Mouse (Mus musculus) MEL (cell line): Measurements from ENCODE around the gene Zfp493. TPM values are rescaled to one million over a fixed set of nuclear protein-coding genes. Genes with fewer than 3 reads are reported as not detected.
"Not testable (repeated sequence)": the region's sequence is repeated elsewhere in the genome, so short reads cannot be mapped to it uniquely, and the experiment has no call there.

Experiments used
- DNase-seq: peaks from one replicate; pipeline ENCODE4 v3.0.0; 2011; ENCODE audit warnings: low read depth, low spot score
- H3K27ac ChIP-seq: 2 replicates; pipeline ENCODE4 v1.5.1; 2012; ENCODE audit warnings: low read depth, mild to moderate bottlenecking, control low read depth, low read length, moderate library complexity; ENCODE audit not compliant: control insufficient read depth
- H3K27me3 ChIP-seq, 2 experiments: fragments of 150-350 bp in 1 of 2; sonication (generic) in 1 of 2; 2 replicates each; pipeline ENCODE4 v1.6.1; 2012; ENCODE audit warnings: low read length in 2 of 2, mild to moderate bottlenecking in 2 of 2, improper control_type of control experiment in 1 of 2, moderate library complexity in 1 of 2; ENCODE audit not compliant: insufficient read depth in 2 of 2, control insufficient read depth in 1 of 2
- H3K36me3 ChIP-seq, 2 experiments: 2 replicates each; pipeline ENCODE4 v1.6.1; 2012 to 2014; ENCODE audit warnings: low read length in 2 of 2, improper control_type of control experiment in 1 of 2, inconsistent platforms in 1 of 2, mild to moderate bottlenecking in 1 of 2; ENCODE audit not compliant: insufficient read depth in 2 of 2, control insufficient read depth in 1 of 2
- H3K4me1 ChIP-seq, 2 experiments: fragments of 150-350 bp in 1 of 2; sonication (generic) in 1 of 2; 2 replicates each; pipeline ENCODE4 v1.6.1; 2012; ENCODE audit warnings: low read length in 2 of 2, improper control_type of control experiment in 1 of 2, mild to moderate bottlenecking in 1 of 2; ENCODE audit not compliant: insufficient read depth in 2 of 2, control insufficient read depth in 1 of 2
- H3K4me3 ChIP-seq, 2 experiments: fragments of 150-350 bp in 1 of 2; sonication (generic) in 1 of 2; 2 replicates each; pipeline ENCODE4 v1.5.1; 2012; ENCODE audit warnings: low read depth in 2 of 2, low read length in 2 of 2, mild to moderate bottlenecking in 2 of 2, moderate library complexity in 2 of 2, control low read depth in 1 of 2, improper control_type of control experiment in 1 of 2; ENCODE audit not compliant: control insufficient read depth in 1 of 2, insufficient read depth in 1 of 2
- H3K79me2 ChIP-seq: 2 replicates; pipeline ENCODE4 v1.6.1; 2012; ENCODE audit warnings: mild to moderate bottlenecking, low read length, moderate library complexity; ENCODE audit not compliant: control insufficient read depth, poor library complexity, insufficient read depth
- H3K9ac ChIP-seq: 2 replicates; pipeline ENCODE4 v1.6.1; 2012; ENCODE audit warnings: low read depth, mild to moderate bottlenecking, control low read depth, low read length, moderate library complexity; ENCODE audit not compliant: control insufficient read depth, poor library complexity, severe bottlenecking
- H3K9me3 ChIP-seq: fragments of 150-350 bp; sonication (generic); replicated peaks from 2 replicates; pipeline ENCODE4 v1.6.1; 2012; ENCODE audit warnings: mild to moderate bottlenecking, low read length, improper control_type of control experiment, moderate library complexity; ENCODE audit not compliant: insufficient read depth
- CHD1 ChIP-seq: IDR thresholded peaks from 2 replicates; pipeline ENCODE4 v1.6.1; 2012; ENCODE audit warnings: low read depth, mild to moderate bottlenecking, inconsistent platforms, low read length, improper control_type of control experiment
- CTCF ChIP-seq, 3 experiments: IDR thresholded peaks in 2 of 3; conservative IDR thresholded peaks in 1 of 3; 2 replicates each; pipeline ENCODE4 v1.5.1; 2011 to 2012; ENCODE audit warnings: low read length in 3 of 3, low read depth in 2 of 3, mild to moderate bottlenecking in 2 of 3, improper control_type of control experiment in 1 of 3, inconsistent platforms in 1 of 3, mixed read lengths in 1 of 3, moderate library complexity in 1 of 3; ENCODE audit not compliant: control insufficient read depth in 1 of 3, insufficient read depth in 1 of 3, poor library complexity in 1 of 3, severe bottlenecking in 1 of 3
- GATA1 ChIP-seq: IDR thresholded peaks from 2 replicates; pipeline ENCODE4 v1.6.1; 2011; ENCODE audit warnings: low read depth, low read length, improper control_type of control experiment
- HCFC1 ChIP-seq: IDR thresholded peaks from 2 replicates; pipeline ENCODE4 v1.6.1; 2012; ENCODE audit warnings: low read depth, mild to moderate bottlenecking, inconsistent platforms, low read length, improper control_type of control experiment, moderate library complexity
- KAT2A ChIP-seq: conservative IDR thresholded peaks from 2 replicates; pipeline ENCODE4 v1.6.1; 2012; ENCODE audit warnings: low read depth, low read length, improper control_type of control experiment, inconsistent platforms
- MAZ ChIP-seq: IDR thresholded peaks from 2 replicates; pipeline ENCODE4 v1.6.1; 2012; ENCODE audit warnings: low read depth, mild to moderate bottlenecking, inconsistent platforms, low read length, improper control_type of control experiment
- MEF2A ChIP-seq: IDR thresholded peaks from 2 replicates; pipeline ENCODE4 v1.6.1; 2014; ENCODE audit warnings: low read depth, mild to moderate bottlenecking, inconsistent platforms, low read length, improper control_type of control experiment; ENCODE audit not compliant: poor library complexity, insufficient replicate concordance, severe bottlenecking; ENCODE audit errors: extremely low read depth
- NRF1 ChIP-seq: IDR thresholded peaks from 2 replicates; pipeline ENCODE4 v1.6.1; 2014; ENCODE audit warnings: low read depth, mild to moderate bottlenecking, inconsistent platforms, low read length, improper control_type of control experiment, moderate library complexity; ENCODE audit not compliant: poor library complexity, insufficient read depth, severe bottlenecking
- POLR2A ChIP-seq, 2 experiments: IDR thresholded peaks; 2 replicates each; pipeline ENCODE4 v1.6.1; 2011 to 2012; ENCODE audit warnings: low read length in 2 of 2, mild to moderate bottlenecking in 2 of 2, control low read depth in 1 of 2, improper control_type of control experiment in 1 of 2, low read depth in 1 of 2, moderate library complexity in 1 of 2; ENCODE audit not compliant: control insufficient read depth in 1 of 2, insufficient read depth in 1 of 2, poor library complexity in 1 of 2
- SIN3A ChIP-seq: IDR thresholded peaks from 2 replicates; pipeline ENCODE4 v1.6.1; 2012; ENCODE audit warnings: low read length, improper control_type of control experiment, inconsistent platforms
- TAL1 ChIP-seq: IDR thresholded peaks from 2 replicates; pipeline ENCODE4 v1.6.1; 2012; ENCODE audit warnings: mild to moderate bottlenecking, inconsistent platforms, low read length, moderate library complexity, mixed read lengths
- TCF12 ChIP-seq: IDR thresholded peaks from 2 replicates; pipeline ENCODE4 v1.6.1; 2014; ENCODE audit warnings: low read depth, mild to moderate bottlenecking, inconsistent platforms, low read length, improper control_type of control experiment, moderate library complexity
- USF1 ChIP-seq: IDR thresholded peaks from 2 replicates; pipeline ENCODE4 v1.6.1; 2014; ENCODE audit warnings: low read depth, mild to moderate bottlenecking, inconsistent platforms, low read length, improper control_type of control experiment, moderate library complexity
- ZC3H11A ChIP-seq: IDR thresholded peaks from 2 replicates; pipeline ENCODE4 v1.6.1; 2012; ENCODE audit warnings: low read depth, mild to moderate bottlenecking, inconsistent platforms, low read length, improper control_type of control experiment
- polyA plus RNA-seq, 2 experiments: library from polyadenylated mRNA; stranded (reverse) in 1 of 2; unstranded in 1 of 2; fragments of >175 nt in 1 of 2; fragments of >200 nt in 1 of 2; gene quantifications; 2 replicates each; pipeline versions ENCODE4 v1.2.1 to v1.2.4; 2012; ENCODE audit warnings: low replicate concordance in 2 of 2, low read depth in 1 of 2; ENCODE audit not compliant: insufficient read length in 2 of 2, insufficient read depth in 1 of 2, missing spikeins in 1 of 2
- total RNA-seq: library from RNA; depleted of rRNA; stranded (reverse); fragments of 300-350 nt; gene quantifications from 2 replicates; pipeline ENCODE4 v1.2.3, GENCODE M21; 2012; rRNA removed

Zfp493 gene
- total and polyA plus RNA-seq, 3 experiments = 0.38 TPM; not detected in 2

GRCm38 (mm10) chr13:67818636-67819035 lies 39.1 kb downstream of the Zfp493 start:
- Histone ChIP-seq H3K36me3 (no peaks in the 10 kb centered on the region), H3K9ac (no peak overlapping the region), H3K27me3 (no peaks in the 10 kb centered on the region), H3K4me3 (no peak overlapping the region), H3K9me3 (no peaks in the 10 kb centered on the region), H3K79me2 (no peaks in the 10 kb centered on the region), H3K27ac (no peak overlapping the region), H3K4me1 (no peaks in the 10 kb centered on the region)
- DNase-seq = no peak
- TF ChIP-seq CTCF (IDR thresholded peaks at IDR 0.05 in 2 of 3, conservative IDR thresholded peaks at IDR 0.05 in 1 of 3; ENCODE audit: control insufficient read depth in 1 of 3, insufficient read depth in 1 of 3, low read depth in 2 of 3, low read length in 3 of 3, poor library complexity in 1 of 3, severe bottlenecking in 1 of 3) (no peak), MEF2A (no peak), POLR2A (IDR thresholded peaks at IDR 0.05; ENCODE audit: control insufficient read depth in 1 of 2, insufficient read depth in 1 of 2, low read depth in 1 of 2, low read length in 2 of 2, poor library complexity in 1 of 2) (no peak), KAT2A (no peak), GATA1 (no peak), NRF1 (no peak), HCFC1 (no peak), TCF12 (no peak), TAL1 (no peak), MAZ (no peak), ZC3H11A (no peak)

GRCm38 (mm10) chr13:67830911-67831336 lies 51.4 kb downstream of the Zfp493 start, which contains the start of gene Gm10037:
Gene Gm10037 (plus strand): TSS chr13:67831106.
- no peak for DNase-seq
- no peaks in the 10 kb centered on the region for H3K79me2 ChIP-seq
- H3K27me3 ChIP-seq = no peaks in the 10 kb centered on the region
- H3K9me3 ChIP-seq = no peaks in the 10 kb centered on the region
- H3K27ac ChIP-seq = no peak within 1 kb of the TSS
- H3K4me1 ChIP-seq = no peaks in the 10 kb centered on the region
- H3K9ac ChIP-seq = no peak within 1 kb of the TSS
- H3K4me3 ChIP-seq = no peak within 1 kb of the TSS
- no peaks in the 10 kb centered on the region for H3K36me3 ChIP-seq
- no peak for TF ChIP-seq USF1
- no peak for TF ChIP-seq CHD1
- no peak for TF ChIP-seq SIN3A
- TF ChIP-seq ZC3H11A = no peak

GRCm38 (mm10) chr13:67833137-67833536 lies 53.6 kb downstream of the Zfp493 start:
- not testable (repeated sequence) for H3K27ac ChIP-seq, H3K4me1 ChIP-seq, DNase-seq, H3K4me3 ChIP-seq, H3K9ac ChIP-seq, H3K79me2 ChIP-seq, H3K27me3 ChIP-seq, H3K9me3 ChIP-seq, H3K36me3 ChIP-seq

Other genes starting within 250 kb of the Zfp493 start
- 4.3 and 4.9 TPM in 2 replicates for gene Zfp748, start 225.9 kb upstream of the Zfp493 start, total RNA-seq
- 1 to 10 TPM in 1 of 2 experiments, not detected in 1; 4.0 TPM for gene Zfp748, start 225.9 kb upstream of the Zfp493 start, polyA plus RNA-seq
- 6.0 and 7.0 TPM in 2 replicates for gene Zfp729b, start 170.0 kb upstream of the Zfp493 start, total RNA-seq
- 1 to 10 TPM in 1 of 2 experiments, not detected in 1; 5.0 TPM for gene Zfp729b, start 170.0 kb upstream of the Zfp493 start, polyA plus RNA-seq
- gene Gm49345, start 141.9 kb upstream of the Zfp493 start, total RNA-seq = 1.6 and 1.7 TPM in 2 replicates
- gene Gm49345, start 141.9 kb upstream of the Zfp493 start, polyA plus RNA-seq = under 1 TPM in 1 of 2 experiments, not detected in 1; 0.54 TPM
- 1.9 and 2.7 TPM in 2 replicates for gene Zfp729a, start 141.9 kb upstream of the Zfp493 start, total RNA-seq
- gene Zfp729a, start 141.9 kb upstream of the Zfp493 start, polyA plus RNA-seq = 1 to 10 TPM in 1 of 2 experiments, not detected in 1; 2.6 TPM
- 0.59 and 2.0 TPM in 2 replicates for gene Zfp738, start 92.6 kb upstream of the Zfp493 start, total RNA-seq
- 1 to 10 TPM in 1 of 2 experiments, not detected in 1; 2.4 TPM for gene Zfp738, start 92.6 kb upstream of the Zfp493 start, polyA plus RNA-seq
- gene Zfp65, start 50.5 kb upstream of the Zfp493 start, total RNA-seq = 3.7 and 3.9 TPM in 2 replicates
- 1 to 10 TPM in 1 of 2 experiments, not detected in 1; 2.9 TPM for gene Zfp65, start 50.5 kb upstream of the Zfp493 start, polyA plus RNA-seq
- 1.4 and 2.1 TPM in 2 replicates for gene Zfp85, start 24.5 kb upstream of the Zfp493 start, total RNA-seq
- 1 to 10 TPM in 1 of 2 experiments, not detected in 1; 1.6 TPM for gene Zfp85, start 24.5 kb upstream of the Zfp493 start, polyA plus RNA-seq
- 0.39 and 0.58 TPM in 2 replicates for gene Zfp273, start 34.0 kb downstream of the Zfp493 start, total RNA-seq
- gene Zfp273, start 34.0 kb downstream of the Zfp493 start, polyA plus RNA-seq = under 1 TPM in 1 of 2 experiments, not detected in 1; 0.77 TPM
- gene Gm10037, start 51.4 kb downstream of the Zfp493 start, total RNA-seq = not detected in 2 replicates
- not detected for gene Gm10037, start 51.4 kb downstream of the Zfp493 start, polyA plus RNA-seq
- not detected in 2 replicates for gene BC048507, start 83.6 kb downstream of the Zfp493 start, total RNA-seq
- gene BC048507, start 83.6 kb downstream of the Zfp493 start, polyA plus RNA-seq = not detected